Mouse (Mus musculus) cerebellum, adult 2 months (tissue): ENCODE results near the gene Ncor2. TPM values are rescaled to one million over a fixed set of nuclear protein-coding genes. Genes with fewer than 3 reads are reported as not detected.
A peak's percentile ranks its signal among the peaks of the same experiment; 100 is the strongest.

Experiments
- DNase-seq, 2 experiments: peaks; one replicate each; pipeline ENCODE4 v3.0.0; 2021
- H3K27ac ChIP-seq: fragments of 200-500 bp; 2 replicates; pipeline ENCODE4 v1.5.1; 2012; ENCODE audit warnings: low read length, control low read depth, inconsistent platforms; ENCODE audit not compliant: insufficient read depth
- H3K27me3 ChIP-seq: fragments of 200-500 bp; 2 replicates; pipeline ENCODE4 v1.6.1; 2012; ENCODE audit warnings: inconsistent platforms, mild to moderate bottlenecking, low read length, moderate library complexity; ENCODE audit not compliant: control insufficient read depth, insufficient read depth
- H3K4me1 ChIP-seq: fragments of 200-500 bp; 2 replicates; pipeline ENCODE4 v1.6.1; 2011; ENCODE audit warnings: low read length; ENCODE audit not compliant: control insufficient read depth, insufficient read depth
- H3K4me3 ChIP-seq: fragments of 200-500 bp; replicated peaks from 2 replicates; pipeline ENCODE3; 2011; ENCODE audit warnings: mild to moderate bottlenecking, low read depth, low read length, control low read depth; ENCODE audit not compliant: insufficient read depth
- CTCF ChIP-seq: fragments of 200-500 bp; IDR thresholded peaks from 2 replicates; pipeline ENCODE4 v1.5.1; 2011; ENCODE audit warnings: low read depth, mild to moderate bottlenecking, control low read depth, low read length, moderate library complexity, borderline replicate concordance; ENCODE audit not compliant: insufficient read depth
- POLR2A ChIP-seq: fragments of 200-500 bp; IDR thresholded peaks from 2 replicates; pipeline ENCODE4 v1.6.1; 2011; ENCODE audit warnings: low read length, control low read depth, borderline replicate concordance; ENCODE audit not compliant: insufficient read depth
- WGBS: fragments of 180-500 bp; shearing (Covaris S2); methylation state at CpG from one replicate; pipeline ENCODE4 v1.1.7; 2018; 5-methylcytosine and 5-hydroxymethylcytosine counted together
- polyA plus RNA-seq: library from polyadenylated mRNA; depleted of rRNA; stranded (reverse); fragments of >200 nt; gene quantifications from 2 replicates; pipeline ENCODE4 v1.2.3, GENCODE M21; 2012

The Ncor2 gene
- polyA plus RNA-seq, 1 experiment = 93.2 TPM

GRCm38 (mm10) chr5:125046436-125046835 is 132.6 kb downstream of the Ncor2 start:
- H3K27ac ChIP-seq = no peak overlapping the region
- peaks cover 31% of the 10 kb centered on the region for H3K4me1 ChIP-seq
- H3K4me3 ChIP-seq = no peak overlapping the region
- DNase-seq = no peak
- TF ChIP-seq POLR2A (no peak), CTCF (no peak)
- 70% methylated on average over 5 of the region's 5 CpGs for WGBS
- H3K27me3 ChIP-seq = no peaks in the 10 kb centered on the region

DNA sequence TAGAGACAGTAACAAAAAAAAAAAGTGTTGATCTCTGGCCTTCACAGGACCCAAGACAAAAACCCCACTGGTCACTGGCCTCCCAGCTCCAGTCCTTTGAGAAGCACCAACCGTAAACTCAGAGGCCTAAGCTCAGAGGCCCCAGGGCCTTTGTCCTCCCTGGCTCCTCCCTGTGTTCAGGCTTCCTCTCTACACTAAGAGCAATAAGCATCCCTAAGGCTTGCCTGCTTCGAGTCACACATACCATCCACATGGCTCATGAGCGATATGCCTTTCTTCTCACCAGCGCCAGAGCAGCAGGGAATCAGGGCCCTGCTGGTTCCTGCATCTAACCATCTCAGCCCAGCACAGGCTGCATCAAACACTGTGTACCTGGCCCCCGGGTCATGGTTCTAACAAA is 133.8 kb downstream of the Ncor2 start:
- 26% methylated on average over 5 of the region's 5 CpGs for WGBS
- TF ChIP-seq POLR2A (no peak), CTCF (no peak)

DNA sequence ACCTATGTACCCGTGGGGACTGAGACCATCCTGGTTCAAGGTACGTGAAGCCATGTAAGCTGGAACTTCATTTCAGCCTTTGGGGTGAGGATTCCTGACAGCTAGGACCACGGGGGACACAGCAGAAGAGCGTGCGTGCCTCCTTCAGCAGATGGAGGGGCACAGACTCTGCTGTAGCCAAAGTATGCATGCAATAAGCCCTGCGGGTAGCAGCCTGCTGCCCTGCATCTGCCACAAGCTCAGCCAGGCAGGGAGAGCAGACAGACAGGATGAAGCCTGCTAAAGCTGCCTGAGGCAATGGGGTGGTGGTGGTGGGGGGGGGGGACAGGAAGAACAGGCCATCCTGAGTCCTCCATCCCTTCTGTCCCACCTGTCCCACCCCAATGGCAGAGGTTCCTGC is 135.6 kb downstream of the Ncor2 start:
- DNase-seq = no peak
- 59% methylated on average over 6 of the region's 6 CpGs for WGBS
- H3K4me3 ChIP-seq = no peak overlapping the region
- no peak overlapping the region for H3K27ac ChIP-seq
- H3K27me3 ChIP-seq = no peaks in the 10 kb centered on the region
- no peak for TF ChIP-seq POLR2A
- TF ChIP-seq CTCF = no peak
- peaks cover 53% of the 10 kb centered on the region for H3K4me1 ChIP-seq

More for the DNA sequence above, 133.8 kb downstream of the Ncor2 start:
- no peak for DNase-seq
- Histone ChIP-seq H3K27me3 (no peaks in the 10 kb centered on the region), H3K4me1 (peaks cover 35% of the 10 kb centered on the region), H3K4me3 (no peak overlapping the region), H3K27ac (no peak overlapping the region)

GRCm38 (mm10) chr5:125041578-125041977 is 137.4 kb downstream of the Ncor2 start:
- no peaks in the 10 kb centered on the region for H3K27me3 ChIP-seq
- peaks cover 50% of the 10 kb centered on the region for H3K4me1 ChIP-seq
- no peak for DNase-seq
- TF ChIP-seq CTCF (no peak), POLR2A (no peak)
- 51% methylated on average over 9 of the region's 9 CpGs for WGBS
- no peak overlapping the region for H3K4me3 ChIP-seq
- H3K27ac ChIP-seq = no peak overlapping the region

GRCm38 (mm10) chr5:125040128-125040584 is 138.9 kb downstream of the Ncor2 start:
- Histone ChIP-seq H3K27ac (peak overlapping the region; percentile 40), H3K4me3 (no peak overlapping the region), H3K27me3 (no peaks in the 10 kb centered on the region), H3K4me1 (peaks cover 40% of the 10 kb centered on the region)
- peak; percentile 86 to 89 for DNase-seq
- no peak for TF ChIP-seq POLR2A
- TF ChIP-seq CTCF = no peak
- 3% methylated on average over 5 of the region's 5 CpGs for WGBS

DNA sequence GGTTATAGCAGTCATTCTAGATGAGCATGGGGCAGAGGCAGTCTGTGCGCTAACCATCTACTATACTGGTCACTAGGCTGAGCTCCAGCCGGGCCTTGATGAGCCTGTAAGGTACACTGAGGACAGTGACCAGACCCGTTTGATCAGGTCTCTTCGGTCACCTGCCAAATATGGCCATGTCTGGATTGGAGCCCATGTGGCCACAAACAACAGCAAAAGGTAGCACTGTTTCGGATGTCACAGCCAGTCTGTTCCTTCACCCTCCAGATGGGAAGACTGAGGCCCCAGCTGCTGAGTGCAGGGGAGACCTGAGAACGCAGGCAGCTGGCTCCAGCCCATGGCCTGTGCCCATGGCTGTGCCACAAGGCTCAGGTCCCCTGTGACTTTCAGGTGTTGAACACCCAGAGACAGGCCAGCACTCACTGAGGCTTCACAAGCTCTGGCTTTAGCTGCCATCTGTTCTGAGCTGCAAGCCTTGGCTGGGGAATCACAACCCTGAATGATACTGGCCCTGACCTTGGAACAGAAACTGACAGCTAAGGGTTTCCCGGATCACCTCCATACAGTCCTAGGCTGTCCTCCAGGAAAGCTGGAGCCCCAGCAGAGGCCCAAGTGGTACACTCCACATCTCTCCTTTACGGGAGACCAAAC is 139.5 kb downstream of the Ncor2 start:
- peak; percentile 72 to 79 for DNase-seq
- Histone ChIP-seq H3K27ac (peak overlapping the region; percentile 40), H3K4me3 (no peak overlapping the region), H3K27me3 (no peaks in the 10 kb centered on the region), H3K4me1 (peaks cover 39% of the 10 kb centered on the region)
- TF ChIP-seq CTCF = no peak
- no peak for TF ChIP-seq POLR2A
- WGBS = 28% methylated on average over 8 of the region's 8 CpGs

DNA sequence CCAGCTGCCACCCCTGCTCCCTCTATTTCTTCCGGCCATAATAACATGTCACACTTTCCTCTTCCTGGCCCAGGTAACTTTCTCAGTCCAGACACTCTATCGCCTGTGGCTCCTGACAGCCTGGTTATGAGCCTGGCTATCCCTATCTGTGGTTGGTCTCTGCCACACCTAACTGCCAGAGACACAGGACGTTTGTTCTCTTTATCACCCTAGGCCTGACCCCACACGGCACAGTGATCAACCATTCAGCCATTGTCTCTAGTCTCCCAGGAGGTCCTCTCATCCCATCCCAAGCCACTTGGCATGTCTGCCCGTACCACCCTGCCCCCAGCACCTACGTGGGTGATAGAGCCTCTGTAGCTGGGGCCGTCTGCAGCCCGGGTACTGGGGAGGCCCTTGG is 142.5 kb downstream of the Ncor2 start:
- 86% methylated on average over 8 of the region's 8 CpGs for WGBS
- peaks cover 31% of the 10 kb centered on the region for H3K4me1 ChIP-seq
- TF ChIP-seq POLR2A (no peak), CTCF (no peak)
- no peaks in the 10 kb centered on the region for H3K27me3 ChIP-seq
- no peak overlapping the region for H3K4me3 ChIP-seq
- DNase-seq = no peak
- H3K27ac ChIP-seq = no peak overlapping the region

DNA sequence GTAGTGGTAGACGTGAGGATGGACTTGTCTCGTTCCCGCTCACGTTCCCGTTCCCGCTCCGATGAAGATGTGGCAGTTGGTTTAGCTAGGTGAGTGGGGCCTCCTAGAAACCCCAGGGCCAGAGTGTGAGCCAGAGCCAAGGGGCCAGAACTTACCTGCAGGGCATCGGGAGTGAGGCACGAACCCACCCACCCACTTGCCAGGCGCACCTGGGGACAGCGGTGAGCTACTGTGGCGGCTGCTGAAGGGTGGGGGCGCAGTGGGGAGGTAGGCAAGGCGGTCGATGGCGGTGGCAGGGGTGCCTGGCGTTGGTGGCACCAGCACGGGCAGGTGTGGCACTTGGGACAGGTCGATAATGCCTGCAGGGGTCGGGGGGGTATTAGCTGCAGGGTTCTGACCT is 150.1 kb downstream of the Ncor2 start:
- Histone ChIP-seq H3K27ac (no peak overlapping the region), H3K4me3 (no peak overlapping the region), H3K4me1 (peaks cover 12% of the 10 kb centered on the region), H3K27me3 (no peaks in the 10 kb centered on the region)
- TF ChIP-seq CTCF (no peak), POLR2A (no peak)
- no peak for DNase-seq
- 91% methylated on average over 20 of the region's 20 CpGs for WGBS
